Mouse (Mus musculus) embryonic facial prominence, embryonic 12.5 days (tissue): ENCODE measurements around the gene Aox3. TPM values are rescaled to one million over a fixed set of nuclear protein-coding genes. Genes with fewer than 3 reads are reported as not detected.

Source experiments
- ATAC-seq: fragments of 200-750 bp; cut with Nextera tagmentation; 2 replicates; pipeline ENCODE4 v1.8.0; 2017; ENCODE audit not compliant: insufficient number of reproducible peaks, insufficient read depth, low FRiP score, low TSS enrichment
- H3K27ac ChIP-seq: fragments of 300-500 bp; sonication (generic); 2 replicates; pipeline ENCODE4 v1.5.1; 2016; ENCODE audit warnings: mild to moderate bottlenecking
- H3K27me3 ChIP-seq: fragments of 300-500 bp; sonication (generic); 2 replicates; pipeline ENCODE4 v1.6.1; 2016; ENCODE audit warnings: mild to moderate bottlenecking, moderate library complexity
- H3K36me3 ChIP-seq: fragments of 300-500 bp; sonication (generic); 2 replicates; pipeline ENCODE4 v1.6.1; 2016; ENCODE audit warnings: mild to moderate bottlenecking
- H3K4me1 ChIP-seq: fragments of 300-500 bp; sonication (generic); 2 replicates; pipeline ENCODE4 v1.6.1; 2016
- H3K4me2 ChIP-seq: fragments of 300-500 bp; sonication (generic); replicated peaks from 2 replicates; pipeline ENCODE4 v1.6.1; 2016; ENCODE audit warnings: mild to moderate bottlenecking, moderate library complexity
- H3K4me3 ChIP-seq: fragments of 300-500 bp; sonication (generic); 2 replicates; pipeline ENCODE4 v1.5.1; 2016; ENCODE audit warnings: mild to moderate bottlenecking
- H3K9ac ChIP-seq: fragments of 300-500 bp; sonication (generic); 2 replicates; pipeline ENCODE4 v1.6.1; 2016; ENCODE audit warnings: mild to moderate bottlenecking, moderate library complexity
- H3K9me3 ChIP-seq: fragments of 300-500 bp; sonication (generic); 2 replicates; pipeline ENCODE4 v1.6.1; 2016; ENCODE audit warnings: mild to moderate bottlenecking, moderate library complexity
- WGBS: fragments of 180-500 bp; shearing (Covaris S2); methylation state at CpG from one replicate; pipeline ENCODE4 v1.1.7; 2016; 5-methylcytosine and 5-hydroxymethylcytosine counted together
- polyA plus RNA-seq: library from polyadenylated mRNA; unstranded; fragments of >200 nt; fragmentation: Nextera tagmentation; extraction: Ambion mirVana; gene quantifications from 2 replicates; pipeline ENCODE4 v1.2.1, GENCODE M21; 2016

The Aox3 gene
- polyA plus RNA-seq = 0.43 and 0.95 TPM in 2 replicates

DNA sequence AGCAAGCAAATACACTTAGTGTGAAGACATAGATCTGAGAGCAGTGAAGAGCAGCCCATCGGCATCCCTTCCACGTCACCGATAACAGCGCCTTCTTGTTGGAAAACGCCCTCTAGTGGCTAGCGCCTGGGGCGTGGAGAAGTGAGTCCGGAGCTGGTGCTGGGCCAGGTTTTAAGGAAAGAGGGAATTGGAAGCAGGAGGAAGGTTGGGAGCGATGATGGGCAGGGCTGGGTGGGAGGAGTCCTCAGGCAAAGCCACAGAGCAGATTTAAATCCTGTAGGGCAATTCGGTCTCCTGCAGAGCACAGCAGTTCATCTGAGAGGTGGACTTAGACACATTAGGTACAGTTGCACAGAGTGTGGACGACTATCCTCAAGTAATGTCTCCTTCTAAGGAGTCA is at the start of gene Aox3:
Aox3 (plus strand) TSS at position 251 of the 400 bp plus-strand sequence.
- no peak within 1 kb of the TSS for H3K4me3 ChIP-seq

GRCm38 (mm10) chr1:58065151-58065550 is 47.8 kb upstream of the Aox3 start:
- Histone ChIP-seq H3K4me3 (no peak overlapping the region), H3K9ac (no peak overlapping the region), H3K9me3 (no peaks in the 10 kb centered on the region), H3K27ac (no peak overlapping the region), H3K36me3 (no peaks in the 10 kb centered on the region), H3K4me1 (no peaks in the 10 kb centered on the region), H3K4me2 (no peak overlapping the region), H3K27me3 (no peaks in the 10 kb centered on the region)
- 89% methylated on average over 5 of the region's 5 CpGs for WGBS
- no peak for ATAC-seq

More for the DNA sequence above, at the start of gene Aox3:
- WGBS = 14% methylated on average over 11 of the region's 11 CpGs
- Histone ChIP-seq H3K36me3 (no peaks in the 10 kb centered on the region), H3K27me3 (no peaks in the 10 kb centered on the region), H3K9ac (no peak within 1 kb of the TSS), H3K4me1 (peaks cover 7% of the 10 kb centered on the region; the same call in 1 of the 2 replicates), H3K4me2 (peak within 1 kb of the TSS; percentile 35), H3K9me3 (no peaks in the 10 kb centered on the region), H3K27ac (no peak within 1 kb of the TSS)
- no peak for ATAC-seq

GRCm38 (mm10) chr1:58065606-58066005 is 47.3 kb upstream of the Aox3 start:
- ATAC-seq = no peak
- H3K4me2 ChIP-seq = no peak overlapping the region
- no peak overlapping the region for H3K4me3 ChIP-seq
- no peak overlapping the region for H3K27ac ChIP-seq
- H3K9me3 ChIP-seq = no peaks in the 10 kb centered on the region
- no peaks in the 10 kb centered on the region for H3K4me1 ChIP-seq
- WGBS = 73% methylated on average over 3 of the region's 3 CpGs
- no peaks in the 10 kb centered on the region for H3K36me3 ChIP-seq
- H3K27me3 ChIP-seq = no peaks in the 10 kb centered on the region
- no peak overlapping the region for H3K9ac ChIP-seq

DNA sequence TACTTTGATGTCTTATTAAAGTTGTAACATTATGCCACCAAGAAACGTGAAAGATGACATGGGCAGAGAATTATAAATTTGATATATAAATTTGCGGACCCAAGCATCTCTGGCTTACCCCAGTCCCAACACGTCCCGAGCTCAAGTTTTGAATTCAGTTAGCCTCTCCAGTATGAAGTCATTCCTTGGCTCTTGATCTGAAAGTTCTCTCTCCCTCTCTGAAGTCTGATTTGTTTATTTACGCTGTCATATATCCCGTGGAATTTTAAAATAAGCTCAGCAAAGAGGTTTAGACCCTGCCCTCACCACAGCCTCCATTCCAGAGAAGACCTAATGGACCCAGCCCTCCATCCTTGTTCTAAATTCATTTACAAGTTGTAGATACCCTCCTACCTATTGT is 43.7 kb upstream of the Aox3 start:
- Histone ChIP-seq H3K4me1 (no peaks in the 10 kb centered on the region), H3K9ac (no peak overlapping the region), H3K4me2 (no peak overlapping the region), H3K27ac (no peak overlapping the region), H3K4me3 (no peak overlapping the region), H3K27me3 (no peaks in the 10 kb centered on the region), H3K36me3 (no peaks in the 10 kb centered on the region), H3K9me3 (no peaks in the 10 kb centered on the region)
- WGBS = 73% methylated on average over 6 of the region's 6 CpGs
- no peak for ATAC-seq

DNA sequence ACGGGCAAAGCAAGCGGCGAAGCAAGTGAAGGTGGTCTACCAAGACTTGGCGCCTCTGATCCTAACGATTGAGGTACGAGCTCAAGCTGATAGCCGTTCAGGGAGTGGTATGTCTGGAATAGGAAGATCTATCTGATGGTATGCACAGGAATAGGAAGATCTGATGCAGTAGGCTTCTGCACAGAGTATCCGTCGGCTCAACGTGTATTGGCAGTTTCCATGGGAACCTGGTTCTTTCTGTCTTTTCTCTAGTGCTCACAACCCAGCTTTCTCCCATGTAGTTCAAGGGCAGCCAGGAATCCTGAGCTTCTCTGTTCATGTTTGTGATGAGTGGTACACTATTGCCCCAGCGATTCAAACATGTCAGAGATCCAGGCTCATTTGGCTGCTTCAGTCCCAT is 42.8 kb upstream of the Aox3 start:
- H3K4me1 ChIP-seq = no peaks in the 10 kb centered on the region
- H3K36me3 ChIP-seq = no peaks in the 10 kb centered on the region
- no peak overlapping the region for H3K9ac ChIP-seq
- no peaks in the 10 kb centered on the region for H3K9me3 ChIP-seq
- 94% methylated on average over 11 of the region's 11 CpGs for WGBS
- H3K27ac ChIP-seq = no peak overlapping the region
- no peak overlapping the region for H3K4me2 ChIP-seq
- H3K27me3 ChIP-seq = no peaks in the 10 kb centered on the region
- ATAC-seq = no peak
- H3K4me3 ChIP-seq = no peak overlapping the region

- Histone ChIP-seq H3K27me3 (no peaks in the 10 kb centered on the region), H3K9me3 (no peaks in the 10 kb centered on the region), H3K36me3 (no peaks in the 10 kb centered on the region), H3K4me1 (no peaks in the 10 kb centered on the region), H3K4me3 (no peak overlapping the region), H3K27ac (no peak overlapping the region), H3K9ac (no peak overlapping the region), H3K4me2 (no peak overlapping the region)
- no peak for ATAC-seq
- WGBS = 86% methylated on average over 9 of the region's 9 CpGs
Observed at GRCm38 (mm10) chr1:58071006-58071405, 41.9 kb upstream of the Aox3 start.

DNA sequence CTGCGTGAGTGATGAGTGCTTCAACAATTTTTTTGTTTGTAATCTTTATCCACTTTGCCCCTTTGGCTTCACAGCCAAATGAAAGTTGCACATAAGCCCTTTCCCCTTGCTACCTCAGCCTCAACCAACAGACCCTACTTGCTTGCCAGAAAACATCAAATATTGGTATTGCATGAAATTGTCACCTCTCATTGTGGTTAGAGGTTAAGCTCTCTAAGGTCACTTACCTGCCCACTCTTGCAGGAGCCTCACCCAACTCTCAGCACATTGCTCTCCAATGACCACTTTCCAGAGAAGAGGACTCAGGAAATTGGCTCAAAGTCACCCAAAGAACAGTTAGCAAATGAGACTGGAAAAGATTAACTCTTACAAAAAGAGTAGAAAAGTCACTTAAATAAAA is 41.4 kb upstream of the Aox3 start:
- H3K9ac ChIP-seq = no peak overlapping the region
- no peaks in the 10 kb centered on the region for H3K36me3 ChIP-seq
- no peak overlapping the region for H3K4me3 ChIP-seq
- no peaks in the 10 kb centered on the region for H3K9me3 ChIP-seq
- H3K27ac ChIP-seq = no peak overlapping the region
- 88% methylated on average over 1 of the region's 1 CpGs for WGBS
- no peak overlapping the region for H3K4me2 ChIP-seq
- no peaks in the 10 kb centered on the region for H3K4me1 ChIP-seq
- H3K27me3 ChIP-seq = no peaks in the 10 kb centered on the region
- ATAC-seq = no peak

DNA sequence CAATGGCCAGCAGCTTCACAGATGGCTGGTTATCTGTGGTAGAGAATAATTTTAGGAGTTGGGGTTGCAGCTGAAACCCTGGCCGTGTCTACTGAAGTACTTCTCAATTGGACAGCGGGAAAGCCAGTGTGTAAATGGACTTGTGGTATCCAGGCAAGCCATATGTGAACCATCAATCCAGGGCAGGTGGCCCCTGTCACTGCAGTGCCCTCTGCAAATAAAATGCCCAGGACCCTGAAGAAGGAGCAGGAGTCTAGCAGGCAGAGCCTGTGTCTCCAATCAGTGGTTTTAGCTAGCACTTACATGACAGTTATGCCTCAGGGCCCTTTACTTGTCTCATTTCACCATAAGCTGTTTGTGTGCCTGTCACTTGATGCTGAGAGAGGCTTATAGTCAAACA is 40.5 kb upstream of the Aox3 start:
- no peak for ATAC-seq
- H3K9ac ChIP-seq = no peak overlapping the region
- H3K27ac ChIP-seq = no peak overlapping the region
- H3K4me2 ChIP-seq = no peak overlapping the region
- no peaks in the 10 kb centered on the region for H3K4me1 ChIP-seq
- no peak overlapping the region for H3K4me3 ChIP-seq
- WGBS = 55% methylated on average over 2 of the region's 2 CpGs
- no peaks in the 10 kb centered on the region for H3K27me3 ChIP-seq
- no peaks in the 10 kb centered on the region for H3K36me3 ChIP-seq
- no peaks in the 10 kb centered on the region for H3K9me3 ChIP-seq

DNA sequence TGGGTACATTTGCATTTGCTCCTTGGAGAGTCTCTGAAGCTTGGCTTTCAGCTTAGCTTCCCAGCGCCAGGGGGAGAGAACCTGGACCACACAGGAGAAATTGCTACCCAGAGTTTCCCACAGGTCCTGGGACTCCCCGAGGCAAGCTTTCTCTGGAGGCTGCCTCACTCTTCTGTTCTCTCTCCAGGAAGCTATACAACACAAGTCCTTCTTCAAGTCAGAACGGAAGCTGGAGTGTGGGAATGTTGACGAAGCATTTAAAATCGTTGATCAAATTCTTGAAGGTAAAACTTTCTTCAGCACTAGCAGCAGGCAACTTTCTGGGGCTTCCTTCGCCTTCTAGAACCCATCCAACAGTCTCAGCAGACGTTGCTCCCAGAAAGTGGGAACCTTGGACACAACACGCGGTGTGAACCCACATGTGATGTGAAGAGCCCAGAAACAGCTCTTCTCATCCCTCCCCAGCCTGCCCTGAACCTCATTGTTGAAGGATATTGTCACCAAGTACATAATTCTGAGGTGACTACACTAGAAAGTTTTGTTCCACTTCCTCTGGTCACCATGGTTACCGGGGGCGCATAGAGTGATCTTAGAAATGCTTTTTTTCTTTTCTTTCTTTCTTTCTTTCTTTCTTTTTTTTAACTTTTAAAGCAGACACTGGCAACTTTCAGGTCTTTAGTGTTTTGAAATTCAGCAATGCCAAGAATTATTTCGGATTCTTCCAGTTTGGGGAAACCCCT is 39.8 kb upstream of the Aox3 start:
- H3K36me3 ChIP-seq = no peaks in the 10 kb centered on the region
- H3K4me3 ChIP-seq = no peak overlapping the region
- no peak for ATAC-seq
- H3K27me3 ChIP-seq = no peaks in the 10 kb centered on the region
- H3K9me3 ChIP-seq = no peaks in the 10 kb centered on the region
- H3K27ac ChIP-seq = no peak overlapping the region
- no peaks in the 10 kb centered on the region for H3K4me1 ChIP-seq
- 66% methylated on average over 12 of the region's 12 CpGs for WGBS
- H3K9ac ChIP-seq = no peak overlapping the region
- no peak overlapping the region for H3K4me2 ChIP-seq

DNA sequence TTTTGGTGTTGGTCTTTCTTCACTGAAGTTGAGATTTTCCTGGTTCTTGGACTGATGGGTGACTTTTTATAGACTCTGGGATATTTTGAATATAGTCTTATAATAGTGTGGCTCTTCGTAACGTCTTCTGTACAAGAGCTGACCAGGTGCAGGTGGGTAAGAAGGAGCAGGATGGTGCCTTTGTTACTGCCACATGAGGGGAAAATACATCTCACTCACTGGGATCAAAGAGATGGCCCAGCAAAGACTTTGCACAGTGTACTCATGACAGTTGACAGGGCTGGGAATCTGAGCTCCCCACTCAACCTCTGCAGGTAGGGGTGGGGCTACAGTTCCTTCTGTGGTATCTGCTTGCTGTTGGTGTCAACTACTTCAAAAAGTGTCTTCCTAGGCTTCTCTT is 38.7 kb upstream of the Aox3 start:
- WGBS = 91% methylated on average over 2 of the region's 2 CpGs
- Histone ChIP-seq H3K4me2 (no peak overlapping the region), H3K27ac (no peak overlapping the region), H3K9ac (no peak overlapping the region), H3K9me3 (no peaks in the 10 kb centered on the region), H3K4me3 (no peak overlapping the region), H3K27me3 (no peaks in the 10 kb centered on the region), H3K4me1 (no peaks in the 10 kb centered on the region), H3K36me3 (no peaks in the 10 kb centered on the region)
- ATAC-seq = no peak

DNA sequence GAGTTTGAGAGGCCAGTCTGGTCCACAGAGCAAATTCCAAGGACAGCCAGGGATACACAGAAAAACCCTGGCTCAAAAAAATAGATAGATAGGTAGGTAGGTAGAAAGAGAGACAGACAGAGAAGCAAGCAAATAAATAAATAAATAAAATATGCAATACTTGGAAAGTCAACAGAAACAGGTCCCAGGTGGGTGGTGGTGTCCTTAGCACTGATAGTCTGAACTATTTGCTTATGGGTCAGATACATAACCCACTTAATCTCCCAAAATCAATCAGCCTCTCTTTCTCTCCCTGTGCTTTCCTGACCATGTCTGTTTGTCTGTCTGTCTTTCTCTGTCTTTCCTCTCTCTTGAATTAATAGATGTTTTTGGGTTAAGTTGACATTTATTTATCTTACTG is 35.0 kb upstream of the Aox3 start:
- Histone ChIP-seq H3K27ac (no peak overlapping the region), H3K4me3 (no peak overlapping the region), H3K4me1 (no peaks in the 10 kb centered on the region), H3K36me3 (no peaks in the 10 kb centered on the region), H3K9ac (no peak overlapping the region), H3K4me2 (no peak overlapping the region), H3K9me3 (no peaks in the 10 kb centered on the region), H3K27me3 (no peaks in the 10 kb centered on the region)
- ATAC-seq = no peak

- H3K4me3 ChIP-seq = no peak overlapping the region
- H3K36me3 ChIP-seq = no peaks in the 10 kb centered on the region
- H3K27ac ChIP-seq = no peak overlapping the region
- no peak overlapping the region for H3K4me2 ChIP-seq
- no peaks in the 10 kb centered on the region for H3K9me3 ChIP-seq
- ATAC-seq = no peak
- H3K4me1 ChIP-seq = no peaks in the 10 kb centered on the region
- no peaks in the 10 kb centered on the region for H3K27me3 ChIP-seq
- H3K9ac ChIP-seq = no peak overlapping the region
- 92% methylated on average over 7 of the region's 7 CpGs for WGBS
Observed at GRCm38 (mm10) chr1:58078390-58078789, 34.5 kb upstream of the Aox3 start.
